Mouse (Mus musculus): ENCODE data around the gene Gm28048.

The Gm28048 gene

GRCm38 (mm10) chr11:22981984-22982757 is at the start of gene Gm28048, which contains the start of gene Commd1:
Gene Gm28048 (minus strand): TSS chr11:22982090.
Gene Commd1 (minus strand): TSS chr11:22982382.
- DNase-seq: peak; percentile 98 to 99

- no peak for DNase-seq
These were observed 47.5 kb upstream of the Gm28048 start for GRCm38 (mm10) chr11:23029399-23029798.

GRCm38 (mm10) chr11:23028957-23029356 is 47.1 kb upstream of the Gm28048 start:
- no peak for DNase-seq

- DNase-seq: no peak
These were observed 42.3 kb upstream of the Gm28048 start for GRCm38 (mm10) chr11:23024169-23024568.

GRCm38 (mm10) chr11:23023155-23023554 is 41.3 kb upstream of the Gm28048 start:
- DNase-seq: no peak

GRCm38 (mm10) chr11:23020841-23021240 is 39.0 kb upstream of the Gm28048 start:
- DNase-seq: no peak

GRCm38 (mm10) chr11:23020116-23020770 is 38.4 kb upstream of the Gm28048 start:
- no peak for DNase-seq

- no peak for DNase-seq
These were observed 36.1 kb upstream of the Gm28048 start for GRCm38 (mm10) chr11:23017943-23018342.

GRCm38 (mm10) chr11:23014996-23015395 is 33.1 kb upstream of the Gm28048 start:
- no peak for DNase-seq

GRCm38 (mm10) chr11:23013580-23014294 is 31.8 kb upstream of the Gm28048 start:
- DNase-seq: no peak

- no peak for DNase-seq
These were observed 31.2 kb upstream of the Gm28048 start for GRCm38 (mm10) chr11:23013096-23013495.

- DNase-seq: no peak
These were observed 26.9 kb upstream of the Gm28048 start for GRCm38 (mm10) chr11:23008824-23009200.

- peak; percentile 87 to 90 for DNase-seq
These were observed 26.4 kb upstream of the Gm28048 start for GRCm38 (mm10) chr11:23008181-23008823.

GRCm38 (mm10) chr11:23007481-23008180 is 25.7 kb upstream of the Gm28048 start, which contains the start of gene Fam161a:
Gene Fam161a (plus strand): TSS chr11:23007531.
- DNase-seq: peak; percentile 84 to 92

- DNase-seq: no peak
These were observed 25.2 kb upstream of the Gm28048 start for GRCm38 (mm10) chr11:23007166-23007480.

GRCm38 (mm10) chr11:23005276-23005675 is 23.4 kb upstream of the Gm28048 start:
- DNase-seq: no peak

- DNase-seq: no peak
These were observed 16.4 kb upstream of the Gm28048 start for GRCm38 (mm10) chr11:22998308-22998707.

GRCm38 (mm10) chr11:22995461-22995860 is 13.6 kb upstream of the Gm28048 start:
- no peak for DNase-seq

GRCm38 (mm10) chr11:22994271-22994670 is 12.4 kb upstream of the Gm28048 start:
- DNase-seq: peak in 1 of 2 experiments; percentile 43

GRCm38 (mm10) chr11:22991218-22991835 is 9.4 kb upstream of the Gm28048 start:
- no peak for DNase-seq

- DNase-seq: peak; percentile 93 to 96
These were observed 8.7 kb upstream of the Gm28048 start, which contains the start of gene Cct4 for GRCm38 (mm10) chr11:22990393-22991126. Gene Cct4 (plus strand): TSS chr11:22990519.
